Mouse (Mus musculus): ENCODE results near the gene Zfp618.

The Zfp618 gene

DNA sequence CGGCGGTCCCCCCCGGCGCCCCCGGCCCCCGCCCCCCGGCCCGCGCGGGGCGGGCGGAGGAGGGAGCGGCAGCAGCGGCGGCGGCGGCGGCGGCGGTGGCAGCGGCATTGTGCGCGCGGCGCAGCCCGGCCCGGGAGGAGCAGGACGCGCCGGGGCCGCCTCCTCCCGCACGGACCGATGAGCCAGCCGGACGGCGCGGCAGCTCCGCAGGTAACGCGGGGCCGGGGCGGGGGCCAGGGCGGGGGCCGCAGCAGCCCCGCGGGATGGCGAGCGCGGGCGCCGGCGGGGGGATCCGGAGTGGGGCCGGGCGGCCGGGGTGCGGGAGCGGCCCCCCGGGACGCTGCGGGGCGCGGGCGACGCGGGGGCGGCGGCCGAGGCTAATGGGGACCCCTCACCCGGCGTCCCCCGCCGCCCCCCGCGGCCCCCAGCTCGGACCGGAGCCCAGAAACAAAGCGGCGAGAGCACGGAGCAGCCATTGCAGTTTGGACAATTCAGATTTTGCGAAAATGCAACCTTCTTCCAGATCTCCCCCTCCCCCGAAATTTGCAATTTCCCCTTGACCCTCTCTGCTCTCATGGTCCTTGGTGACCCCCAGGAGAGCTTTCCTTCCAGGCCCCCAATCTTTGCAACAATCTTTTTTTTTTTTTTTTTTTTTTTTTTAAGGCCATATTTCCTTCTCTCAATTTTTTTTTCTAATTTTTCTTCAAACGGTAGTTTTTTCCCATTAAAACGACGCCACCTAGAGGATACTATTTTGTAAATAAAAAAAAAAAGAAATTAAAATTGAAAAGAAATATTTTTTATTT, at the start of gene Zfp618:
TSS of gene Zfp618 (plus strand) at position 77 of the 806 bp plus-strand sequence.
- DNase-seq, result peak; percentile 11

DNA sequence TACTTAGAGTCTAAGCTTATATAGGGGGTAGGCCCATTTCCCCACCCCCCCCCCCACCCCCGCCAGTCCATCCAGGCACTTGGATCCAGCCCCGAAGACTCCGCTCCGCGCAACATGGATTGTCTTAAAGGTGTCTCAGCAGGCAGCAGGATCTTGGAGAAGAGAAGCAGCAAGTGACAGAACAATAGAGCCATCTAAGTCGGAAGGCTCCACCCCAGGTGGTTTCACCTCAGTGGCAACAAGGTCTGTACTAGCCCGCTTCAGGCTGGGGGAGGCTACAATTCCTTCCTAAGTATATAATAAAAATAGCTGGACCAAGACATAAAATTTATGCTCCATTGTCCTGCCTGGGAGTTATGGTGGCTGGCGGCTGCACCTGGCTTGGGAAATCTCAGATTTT, 48.3 kb upstream of the Zfp618 start:
- no peak for DNase-seq

DNA sequence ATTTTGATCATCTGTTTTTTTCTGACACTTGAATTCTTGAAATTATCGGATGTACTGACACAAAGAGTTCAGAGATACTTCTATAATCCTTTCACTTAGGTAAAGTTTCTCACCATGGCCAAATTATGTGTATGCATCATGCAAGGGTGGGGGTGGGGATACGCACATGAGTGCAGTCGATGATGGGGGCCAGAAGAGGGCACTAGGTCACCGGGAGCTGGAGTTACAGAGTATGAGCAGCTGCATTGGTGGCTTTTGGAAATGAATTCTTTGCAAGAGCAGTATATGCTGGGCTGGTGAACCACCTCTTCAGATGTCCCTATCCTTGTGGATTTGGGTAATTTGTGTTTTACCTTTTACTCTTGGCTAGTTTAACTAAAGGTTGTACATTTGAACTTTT, 31.6 kb upstream of the Zfp618 start:
- DNase-seq, result no peak

DNA sequence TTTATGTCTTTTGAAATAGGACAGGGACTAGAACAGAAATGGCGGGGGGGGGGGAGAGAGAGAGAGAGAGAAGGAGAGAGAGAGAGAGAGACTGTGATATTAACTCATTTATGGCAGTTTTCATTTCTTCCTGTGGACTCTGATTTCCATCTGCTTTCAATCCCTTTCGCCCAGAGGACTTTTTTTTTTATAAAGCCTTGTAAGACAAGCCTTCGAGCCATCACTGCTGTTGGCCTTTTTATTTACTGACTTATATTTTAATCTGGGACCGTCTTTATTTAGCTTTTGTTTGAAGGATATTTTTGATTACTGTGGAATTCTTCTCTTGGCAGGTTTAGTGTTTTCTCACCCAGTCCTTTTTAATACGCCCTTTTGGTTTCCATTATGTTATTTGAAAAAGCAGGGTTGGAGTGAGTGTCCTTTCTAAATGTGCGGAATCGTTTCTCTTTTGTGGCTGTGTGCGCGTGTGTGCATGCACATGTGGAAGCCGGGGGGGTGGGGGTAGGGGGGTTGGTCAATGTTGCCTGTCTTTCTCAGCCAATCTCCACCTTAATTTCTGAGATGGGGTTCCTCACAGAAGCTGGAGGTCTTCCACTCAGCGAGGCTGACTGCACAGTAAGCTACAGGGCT, 29.7 kb upstream of the Zfp618 start:
- no peak for DNase-seq

DNA sequence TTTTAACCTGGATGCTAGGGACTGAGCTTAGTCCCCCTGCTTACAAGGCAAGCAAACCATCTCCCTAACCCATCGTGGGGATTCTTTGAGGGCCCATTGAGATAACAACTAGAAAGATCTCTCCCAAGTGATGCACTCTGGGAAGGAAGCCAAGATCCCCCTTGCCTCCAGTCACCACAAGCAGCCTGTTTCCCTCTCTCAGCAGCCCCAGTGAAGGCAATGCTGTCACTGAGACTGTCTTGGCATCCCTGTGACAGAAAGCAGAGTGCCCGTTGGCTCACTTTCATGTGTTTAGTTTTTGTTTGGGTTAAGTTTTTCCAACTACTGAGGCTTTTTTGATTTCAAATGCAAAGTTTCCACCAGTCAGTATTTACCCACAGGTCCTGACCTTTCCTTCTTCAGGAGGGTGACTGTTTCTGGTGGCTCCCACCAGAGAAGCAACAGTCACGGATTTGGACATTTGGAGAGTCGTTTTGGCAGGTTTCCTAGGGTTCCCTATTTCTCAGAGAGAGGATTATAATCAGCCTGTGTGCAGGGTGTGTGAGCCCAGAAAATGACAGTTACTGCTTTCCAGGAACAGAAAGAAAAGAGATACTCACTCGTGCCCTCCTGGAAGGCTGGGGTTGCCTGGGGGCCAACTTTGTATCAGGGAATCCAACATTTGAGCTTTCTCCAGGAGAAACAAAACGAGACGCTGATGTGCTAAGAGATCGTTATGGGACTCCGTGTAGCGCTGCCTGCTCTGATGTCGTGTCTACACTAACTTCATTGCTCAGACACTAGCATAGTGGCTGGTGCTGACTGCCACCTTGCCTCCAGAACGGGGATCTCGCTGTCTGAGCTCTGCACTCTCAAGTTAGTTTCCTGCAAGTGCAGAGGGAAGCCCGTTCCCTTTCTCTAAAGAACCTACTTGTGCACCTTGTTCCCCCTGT, 23.1 kb upstream of the Zfp618 start:
- no peak for DNase-seq

DNA sequence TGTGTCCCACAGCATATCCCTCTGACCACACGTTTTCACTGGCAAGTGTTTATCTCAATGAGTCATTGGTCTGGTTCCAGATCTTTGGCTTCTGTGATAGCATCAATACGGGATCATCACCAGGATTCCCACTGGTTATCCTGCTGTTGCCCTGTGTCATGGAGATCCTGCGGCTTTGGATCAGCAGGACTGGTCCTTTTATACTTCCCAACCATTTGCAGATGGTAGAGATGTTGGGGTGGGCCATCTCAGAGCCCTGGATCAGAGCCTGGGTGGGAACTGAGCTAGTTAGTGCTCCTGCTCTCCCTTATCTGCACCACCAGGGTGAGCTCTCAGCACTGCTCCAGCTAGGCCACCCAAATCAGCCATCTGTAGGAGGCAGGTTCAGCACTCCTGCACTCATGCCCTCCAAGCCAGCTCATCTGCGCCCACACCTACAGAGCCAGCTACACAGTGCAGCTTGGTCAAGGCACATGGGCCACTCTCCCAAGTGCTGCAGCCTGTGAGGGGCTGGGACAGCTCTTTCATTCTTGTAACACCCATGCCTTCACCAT, 21.0 kb upstream of the Zfp618 start:
- peak; percentile 17 for DNase-seq

DNA sequence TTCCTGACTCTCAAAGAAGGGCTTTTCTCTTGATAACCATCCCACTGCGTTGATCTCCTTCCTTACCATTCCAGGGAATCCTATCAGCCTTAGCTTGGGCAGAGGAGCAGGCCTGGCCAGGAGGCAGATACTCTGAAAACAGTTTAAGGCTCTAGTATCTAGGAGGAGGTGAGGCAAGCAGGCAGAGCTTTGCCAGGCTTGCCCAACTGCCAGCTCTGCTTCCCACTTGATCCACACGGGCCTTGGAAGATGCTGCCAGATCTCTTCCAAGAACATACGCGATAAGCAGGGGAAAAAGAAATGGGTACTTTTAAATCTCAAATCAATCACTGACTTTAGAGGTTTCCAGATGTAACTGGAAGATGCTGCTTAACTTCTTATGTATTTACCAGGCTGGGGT, 1.6 kb upstream of the Zfp618 start:
- DNase-seq, result no peak

DNA sequence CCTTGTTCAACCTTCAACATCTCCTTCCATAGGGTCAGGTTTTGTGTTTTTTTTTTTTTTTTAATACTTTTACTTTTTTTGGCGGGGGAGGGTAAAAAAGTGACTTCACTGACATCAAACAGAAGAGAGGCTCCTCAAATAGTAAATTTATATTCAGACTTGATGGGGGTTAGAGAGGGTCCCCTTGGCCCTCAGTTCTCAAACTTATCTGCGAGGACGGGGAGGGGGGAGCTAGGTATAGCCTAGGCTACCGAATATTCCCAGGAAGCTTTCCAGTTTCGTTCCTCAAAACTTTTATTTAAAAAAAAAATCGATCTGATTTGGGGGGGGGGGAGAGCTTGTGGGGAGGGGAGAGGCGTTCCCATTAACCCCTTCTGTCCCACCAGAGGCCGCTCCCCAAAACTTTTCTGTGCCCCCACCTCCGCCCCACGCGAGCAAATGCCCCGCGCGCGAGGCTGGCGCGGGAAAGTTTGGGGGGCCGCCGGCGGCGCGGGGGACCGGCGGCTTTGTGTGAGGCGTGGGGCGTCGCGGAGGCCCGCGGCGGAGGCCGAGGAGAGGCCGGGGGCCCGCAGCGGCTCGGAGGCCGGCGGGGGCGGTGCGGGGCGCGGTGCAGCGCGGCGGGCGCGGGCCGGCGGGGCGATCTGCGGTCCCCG, 403 bp upstream of the Zfp618 start:
- DNase-seq, result no peak

DNA sequence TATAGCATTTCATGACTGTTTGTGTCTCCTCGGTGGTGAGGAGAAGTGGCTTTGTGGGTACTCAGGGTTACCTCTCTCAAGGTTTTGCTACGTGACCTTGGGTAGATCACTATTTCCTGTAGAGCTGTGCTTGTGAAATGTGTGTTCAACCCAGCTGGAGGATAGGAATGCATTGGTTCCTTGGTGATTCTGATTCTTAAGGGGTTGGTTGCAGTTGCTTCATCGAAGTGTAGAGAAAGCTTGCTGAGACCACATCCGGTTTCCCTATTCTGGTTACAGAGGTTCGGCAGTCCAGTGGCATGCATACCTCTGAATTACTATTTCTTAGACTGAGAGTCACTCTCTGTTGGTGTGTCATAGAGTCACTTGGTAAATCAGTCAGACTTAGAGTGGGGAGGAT, 4.2 kb downstream of the Zfp618 start:
- no peak for DNase-seq

DNA sequence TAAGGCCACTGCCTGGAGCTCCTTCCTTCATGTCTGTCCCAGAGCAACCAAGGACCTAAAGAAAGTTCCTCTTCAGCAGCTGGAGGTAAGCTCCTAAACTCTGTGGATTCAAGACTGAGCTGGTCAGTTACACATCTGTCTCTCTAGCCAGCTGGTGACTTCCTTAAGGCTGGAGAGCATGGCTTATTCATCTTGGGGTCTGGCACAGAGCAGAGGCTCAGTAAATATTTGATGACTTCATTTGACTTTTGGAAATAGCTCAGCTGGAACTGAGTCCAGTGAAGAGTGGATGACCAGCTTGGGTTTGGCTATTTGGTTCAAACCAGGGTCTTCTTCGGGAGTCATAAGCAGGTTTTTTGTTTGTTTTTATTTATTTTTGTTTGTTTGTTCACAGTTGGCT, 6.6 kb downstream of the Zfp618 start:
- DNase-seq, result no peak

DNA sequence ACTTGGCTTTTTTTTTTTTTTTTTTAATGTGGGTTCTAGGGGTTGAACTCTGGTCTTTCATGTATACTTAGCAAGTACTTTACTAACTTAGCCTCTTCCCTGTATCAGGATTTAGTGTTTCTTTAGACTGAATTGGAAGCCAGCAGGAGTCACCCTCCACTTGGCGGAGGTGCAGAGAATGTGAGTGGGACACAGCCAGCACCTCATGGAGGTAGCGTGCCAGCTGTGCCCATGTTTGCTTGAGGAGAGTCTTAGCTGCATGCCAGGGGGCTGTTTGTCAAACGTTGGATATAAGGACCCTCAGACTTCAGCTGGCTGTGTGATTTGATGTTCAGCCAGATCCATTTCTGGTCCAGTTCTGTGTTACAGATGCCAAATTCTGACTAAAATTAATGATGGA, 7.7 kb downstream of the Zfp618 start:
- DNase-seq, result no peak

DNA sequence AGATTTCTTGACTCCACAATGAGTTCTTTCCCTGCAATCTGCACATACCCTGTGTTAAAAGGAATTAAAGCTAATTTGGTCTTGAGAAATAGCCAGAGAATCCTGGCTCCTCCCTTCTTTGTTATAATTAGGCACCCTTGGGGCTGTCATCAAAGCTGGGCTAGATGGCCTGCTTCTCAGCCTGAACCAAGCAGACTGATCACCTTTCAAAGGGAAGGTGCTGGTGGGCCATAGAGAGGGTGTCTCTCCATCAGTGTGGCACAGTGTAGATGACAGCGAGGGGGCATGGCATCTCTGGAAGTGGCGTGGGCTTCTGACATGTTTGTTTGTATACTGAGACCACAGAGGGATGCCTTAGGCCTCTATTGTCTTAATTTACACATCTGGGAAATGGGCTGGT, 9.5 kb downstream of the Zfp618 start:
- no peak for DNase-seq

DNA sequence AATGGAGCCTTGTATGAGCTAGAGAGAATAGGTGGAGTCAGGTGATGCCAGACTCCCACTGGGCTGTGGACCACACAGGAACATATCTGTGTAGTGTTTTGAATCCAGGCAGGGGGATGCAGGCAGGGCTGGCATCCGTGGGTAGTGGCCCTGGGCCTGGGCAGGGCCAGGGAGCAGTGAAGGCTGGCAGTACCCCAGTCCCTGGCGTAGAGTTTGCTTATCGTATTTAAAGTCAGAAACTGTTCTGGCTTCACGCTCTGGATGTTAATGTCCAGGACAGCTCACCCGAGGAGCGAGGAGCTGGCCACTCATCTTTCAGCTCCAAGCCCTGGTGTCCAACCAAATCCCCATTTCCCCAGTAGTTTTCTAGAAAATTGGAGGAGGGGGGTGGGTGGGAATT, 10.2 kb downstream of the Zfp618 start:
- no peak for DNase-seq

DNA sequence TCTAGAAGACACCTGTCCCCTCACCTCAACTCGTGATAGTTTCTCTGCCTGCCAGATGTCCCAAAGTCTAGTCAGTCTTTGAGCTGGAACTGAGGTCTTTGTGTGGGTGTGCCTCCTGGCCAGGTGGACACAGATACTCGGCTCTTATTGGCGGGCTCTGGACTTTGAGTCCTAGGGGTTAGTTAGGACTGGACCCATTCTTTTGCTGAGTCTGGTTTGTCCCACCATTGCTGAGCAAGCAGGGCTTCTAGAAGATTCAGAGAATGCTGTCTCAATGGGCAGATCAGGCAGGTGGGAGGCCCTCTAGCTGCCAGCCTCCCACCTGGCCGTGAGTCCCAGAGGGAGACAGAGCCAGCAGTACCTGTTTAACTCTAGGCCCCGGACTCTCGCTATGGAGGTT, 12.1 kb downstream of the Zfp618 start:
- DNase-seq, result no peak

DNA sequence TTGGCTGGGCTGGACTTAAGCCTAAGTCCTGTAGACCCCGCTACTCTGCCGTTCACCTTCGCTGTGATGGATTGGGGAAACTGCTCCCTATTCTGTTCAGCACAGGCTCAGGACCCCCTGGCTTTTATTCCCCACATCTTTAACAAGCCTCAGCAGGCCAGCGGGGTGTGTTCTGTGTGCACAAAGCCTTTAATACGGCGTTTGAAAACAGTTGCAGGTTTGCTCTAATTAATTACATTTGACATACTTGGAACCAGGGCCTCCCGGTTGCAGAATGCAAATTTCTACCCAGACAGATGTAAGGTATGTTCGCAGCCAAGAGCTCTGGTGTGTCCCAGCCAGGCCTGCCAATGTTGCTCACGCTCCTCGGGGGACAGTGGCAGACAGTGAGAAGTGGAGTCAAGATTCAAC, 13.1 kb downstream of the Zfp618 start:
- DNase-seq, result no peak

DNA sequence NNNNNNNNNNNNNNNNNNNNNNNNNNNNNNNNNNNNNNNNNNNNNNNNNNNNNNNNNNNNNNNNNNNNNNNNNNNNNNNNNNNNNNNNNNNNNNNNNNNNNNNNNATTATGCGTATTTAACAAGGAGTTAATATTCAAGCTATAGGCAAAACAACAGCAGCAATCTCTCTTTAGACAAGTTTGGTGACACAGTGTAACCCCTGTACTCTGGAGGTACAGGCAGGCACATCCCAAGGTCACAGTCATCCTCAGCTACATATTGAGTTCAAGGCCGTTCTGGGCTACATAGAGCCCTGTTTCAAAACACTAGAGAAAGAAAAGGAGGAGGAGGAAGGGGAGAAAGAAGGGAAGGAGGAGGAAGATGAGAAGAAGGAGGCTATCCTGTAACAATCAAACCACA, 16.2 kb downstream of the Zfp618 start:
- DNase-seq, result no peak

DNA sequence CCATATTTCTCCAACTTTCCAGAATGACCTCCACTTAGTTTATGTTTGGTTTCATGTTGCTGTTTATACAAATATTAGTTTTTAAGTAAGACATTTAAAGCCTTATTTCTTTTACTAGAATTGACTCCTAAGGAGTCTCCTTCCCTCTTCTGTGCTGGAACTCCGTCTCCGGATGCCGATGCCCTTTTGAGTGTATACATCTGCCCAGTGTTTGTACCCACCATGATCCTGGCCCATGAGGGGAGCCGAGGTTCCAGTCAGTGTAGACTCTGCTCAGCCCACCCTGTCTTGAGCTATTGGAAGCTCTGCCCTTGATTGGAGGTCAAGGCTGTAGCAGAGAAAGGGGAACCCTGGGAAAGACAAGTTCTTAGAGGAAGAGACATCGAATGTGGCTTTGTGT, 18.2 kb downstream of the Zfp618 start:
- DNase-seq, result no peak

DNA sequence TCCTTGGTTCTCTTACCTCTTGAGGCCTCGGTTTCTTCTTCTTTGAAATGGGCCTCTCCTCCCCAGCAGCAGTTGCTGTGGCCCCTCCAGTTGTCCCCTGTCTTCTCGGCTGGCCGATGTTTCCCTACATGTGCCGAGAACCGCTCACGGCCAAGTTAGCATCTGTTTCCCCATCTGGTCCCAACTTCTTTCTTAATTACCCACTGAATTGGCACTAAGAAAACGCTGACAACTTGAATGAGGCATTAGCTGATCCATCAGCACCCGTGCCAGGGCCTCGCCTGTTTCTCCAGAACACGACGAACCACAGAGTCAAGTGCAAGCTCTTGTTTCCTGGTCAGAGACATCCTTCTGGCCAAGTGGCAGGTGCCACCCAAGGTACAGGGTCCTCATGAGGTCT, 26.0 kb downstream of the Zfp618 start:
- DNase-seq, result no peak

DNA sequence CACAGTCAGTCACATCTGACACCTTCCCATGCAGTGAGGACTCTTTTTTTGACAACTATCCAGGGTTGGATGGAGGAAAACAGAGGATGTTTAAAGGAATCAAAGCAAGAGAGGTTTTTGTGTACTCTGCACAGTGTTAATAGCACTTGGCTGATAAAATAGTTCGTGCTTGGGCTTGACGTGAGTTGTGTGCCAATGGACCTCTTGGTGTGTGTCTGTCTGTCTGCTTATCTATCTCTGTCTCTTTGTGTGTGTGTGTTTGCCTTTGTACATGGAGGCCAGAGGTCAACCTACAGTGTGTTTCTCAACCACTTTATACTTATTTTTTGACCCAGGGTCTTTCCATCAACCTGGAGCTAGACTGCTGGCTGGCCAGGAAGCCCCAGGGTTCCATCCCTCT, 27.8 kb downstream of the Zfp618 start:
- no peak for DNase-seq

DNA sequence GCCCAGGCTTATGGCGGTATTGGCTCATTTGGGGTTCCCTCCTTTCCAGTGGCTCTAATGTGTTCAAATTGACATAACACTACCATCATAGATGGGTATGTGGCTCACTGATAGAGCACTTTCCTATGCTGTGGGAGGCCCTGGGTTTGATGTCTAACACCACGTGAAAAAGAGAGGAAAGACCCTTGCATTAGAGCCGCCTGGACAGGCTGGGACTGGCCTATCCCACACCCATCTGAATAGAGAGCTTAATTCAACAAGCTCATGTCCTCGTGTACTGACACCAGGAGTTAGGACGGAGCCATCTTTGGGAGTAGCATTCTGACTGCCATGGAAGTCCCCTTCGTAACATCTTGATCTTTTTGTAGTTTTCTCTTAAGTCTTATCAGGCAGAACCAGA, 32.2 kb downstream of the Zfp618 start:
- no peak for DNase-seq

DNA sequence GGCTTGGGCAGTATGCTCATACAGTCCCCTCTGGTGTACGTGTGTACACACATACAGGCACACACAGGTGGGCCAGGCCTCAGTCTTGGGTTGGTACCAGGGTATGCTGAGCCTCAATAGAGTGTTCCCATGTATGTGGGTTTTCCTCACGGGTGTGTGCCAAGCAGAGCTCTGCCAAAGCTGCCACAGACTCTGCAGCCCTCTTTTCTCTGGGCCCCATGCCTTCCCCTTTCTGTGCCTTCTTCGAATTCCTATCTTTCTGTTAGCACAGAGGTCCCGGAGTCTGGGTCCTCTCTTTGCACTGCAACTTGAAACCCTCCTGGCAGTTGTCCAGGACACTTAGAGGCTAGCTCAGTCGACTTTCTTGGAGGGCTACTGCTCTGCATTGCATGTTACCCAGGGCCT, 33.1 kb downstream of the Zfp618 start:
- peak; percentile 49 for DNase-seq

DNA sequence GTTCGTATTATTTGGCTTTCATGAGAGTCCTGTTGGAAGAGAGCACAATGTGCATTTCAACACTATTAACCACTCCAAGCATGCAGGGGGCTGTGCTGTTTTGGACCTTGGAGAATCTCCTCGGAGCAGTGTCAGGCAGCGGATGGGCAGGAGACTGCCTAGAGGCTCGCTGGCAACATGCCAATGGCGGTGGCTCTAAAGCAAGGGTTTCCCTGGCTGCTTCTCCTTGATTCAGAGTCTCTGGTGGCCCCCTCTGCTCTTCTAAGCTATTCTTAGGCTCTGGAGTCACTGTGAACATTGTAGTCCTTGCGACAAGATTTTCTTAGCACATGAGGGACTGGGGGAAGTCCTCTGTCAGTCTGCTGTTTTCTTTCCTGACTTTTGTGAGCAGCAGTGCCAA, 33.5 kb downstream of the Zfp618 start:
- peak; percentile 36 for DNase-seq

DNA sequence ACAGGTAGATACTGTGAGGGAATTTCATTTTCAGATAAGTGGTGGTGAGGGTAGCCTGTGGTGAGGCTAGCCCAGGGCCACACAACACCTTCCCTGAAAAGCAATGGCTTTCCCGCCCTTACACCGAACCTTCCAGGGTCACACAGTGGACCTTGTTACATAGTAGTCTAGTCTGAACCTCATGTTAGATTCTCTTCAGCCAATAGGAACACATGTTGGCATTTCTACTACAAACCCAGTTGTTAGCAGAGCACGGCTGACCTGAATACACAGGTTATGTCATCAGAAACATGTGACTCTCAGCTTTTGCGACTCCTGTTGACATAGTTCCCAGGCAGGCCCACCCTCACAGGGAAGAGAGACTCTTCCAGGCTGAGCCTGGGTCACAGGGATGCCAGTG, 33.9 kb downstream of the Zfp618 start:
- DNase-seq, result no peak

Data from liver (tissue).